Mouse (Mus musculus): ENCODE results near the gene Matn4. TPM values are rescaled to one million over a fixed set of nuclear protein-coding genes. Genes with fewer than 3 reads are reported as not detected.

The Matn4 gene
- polyA plus RNA-seq, 2 experiments: 30.2 to 362 TPM

- no peak for TF ChIP-seq POLR2A (IDR thresholded peaks at IDR 0.05; ENCODE audit: borderline replicate concordance, extremely low read depth, insufficient read depth, insufficient read length)
- Histone ChIP-seq H3K27ac (replicated peaks; ENCODE audit: low read depth, low read length) (no peak overlapping the region), H3K4me3 (replicated peaks; ENCODE audit: low read length) (no peak overlapping the region), H3K4me2 (replicated peaks; ENCODE audit: low read depth, low read length, severe bottlenecking) (no peak overlapping the region), H3K4me1 (ENCODE audit: control insufficient read depth, insufficient read depth, low read length) (peaks cover 21% of the 10 kb centered on the region), H3K9ac (ENCODE audit: low read depth, low read length, severe bottlenecking) (no peak overlapping the region), H3K36me3 (ENCODE audit: control insufficient read depth, insufficient read depth, low read length) (peaks cover 57% of the 10 kb centered on the region), H3K27me3 (ENCODE audit: control insufficient read depth, insufficient read depth, low read length) (no peaks in the 10 kb centered on the region), H3K9me3 (ENCODE audit: control insufficient read depth, low read length) (no peaks in the 10 kb centered on the region)
- no peak for ATAC-seq (ENCODE audit: low FRiP score, low read depth)
- no peak for DNase-seq (ENCODE audit: low spot score)
- WGBS: 84% methylated on average over 5 of the region's 5 CpGs
Observed at GRCm38 (mm10) chr2:164426952-164427351, 22.0 kb upstream of the Matn4 start.

- Histone ChIP-seq H3K27me3 (ENCODE audit: control insufficient read depth, insufficient read depth, low read length) (no peaks in the 10 kb centered on the region), H3K36me3 (ENCODE audit: control insufficient read depth, insufficient read depth, low read length) (peaks cover 57% of the 10 kb centered on the region), H3K4me2 (replicated peaks; ENCODE audit: low read depth, low read length, severe bottlenecking) (no peak overlapping the region), H3K27ac (replicated peaks; ENCODE audit: low read depth, low read length) (no peak overlapping the region), H3K9ac (ENCODE audit: low read depth, low read length, severe bottlenecking) (no peak overlapping the region), H3K9me3 (ENCODE audit: control insufficient read depth, low read length) (no peaks in the 10 kb centered on the region), H3K4me1 (ENCODE audit: control insufficient read depth, insufficient read depth, low read length) (peaks cover 13% of the 10 kb centered on the region), H3K4me3 (replicated peaks; ENCODE audit: low read length) (no peak overlapping the region)
- no peak for TF ChIP-seq POLR2A (IDR thresholded peaks at IDR 0.05; ENCODE audit: borderline replicate concordance, extremely low read depth, insufficient read depth, insufficient read length)
- DNase-seq (ENCODE audit: low spot score) (no peak), ATAC-seq (ENCODE audit: low FRiP score, low read depth) (no peak)
- 26% methylated on average over 12 of the region's 12 CpGs for WGBS
Observed at GRCm38 (mm10) chr2:164426121-164426520, 21.2 kb upstream of the Matn4 start.

- no peaks in the 10 kb centered on the region for H3K9me3 ChIP-seq (ENCODE audit: control insufficient read depth, low read length)
- 75% methylated on average over 5 of the region's 5 CpGs for WGBS
- H3K4me1 ChIP-seq (ENCODE audit: control insufficient read depth, insufficient read depth, low read length): peaks cover 6% of the 10 kb centered on the region; the same call in 1 of the 2 replicates
- H3K4me2 ChIP-seq (replicated peaks; ENCODE audit: low read depth, low read length, severe bottlenecking): no peak overlapping the region
- no peak overlapping the region for H3K9ac ChIP-seq (ENCODE audit: low read depth, low read length, severe bottlenecking)
- DNase-seq (ENCODE audit: low spot score): no peak
- H3K36me3 ChIP-seq (ENCODE audit: control insufficient read depth, insufficient read depth, low read length): peaks cover 57% of the 10 kb centered on the region
- H3K27me3 ChIP-seq (ENCODE audit: control insufficient read depth, insufficient read depth, low read length): no peaks in the 10 kb centered on the region
- TF ChIP-seq POLR2A (IDR thresholded peaks at IDR 0.05; ENCODE audit: borderline replicate concordance, extremely low read depth, insufficient read depth, insufficient read length): no peak
- no peak overlapping the region for H3K27ac ChIP-seq (replicated peaks; ENCODE audit: low read depth, low read length)
- no peak overlapping the region for H3K4me3 ChIP-seq (replicated peaks; ENCODE audit: low read length)
- ATAC-seq (ENCODE audit: low FRiP score, low read depth): no peak
Observed at GRCm38 (mm10) chr2:164425401-164425800, 20.4 kb upstream of the Matn4 start.

- no peak overlapping the region for H3K27ac ChIP-seq (replicated peaks; ENCODE audit: low read depth, low read length)
- WGBS: 89% methylated on average over 8 of the region's 8 CpGs
- no peak overlapping the region for H3K4me3 ChIP-seq (replicated peaks; ENCODE audit: low read length)
- H3K4me1 ChIP-seq (ENCODE audit: control insufficient read depth, insufficient read depth, low read length): 0 out of 2 replicates have a peak, but pooled peaks cover 4% of the 10 kb centered on the region
- H3K27me3 ChIP-seq (ENCODE audit: control insufficient read depth, insufficient read depth, low read length): no peaks in the 10 kb centered on the region
- no peak overlapping the region for H3K4me2 ChIP-seq (replicated peaks; ENCODE audit: low read depth, low read length, severe bottlenecking)
- ATAC-seq (ENCODE audit: low FRiP score, low read depth) (no peak), DNase-seq (ENCODE audit: low spot score) (no peak)
- no peak for TF ChIP-seq POLR2A (IDR thresholded peaks at IDR 0.05; ENCODE audit: borderline replicate concordance, extremely low read depth, insufficient read depth, insufficient read length)
- no peaks in the 10 kb centered on the region for H3K9me3 ChIP-seq (ENCODE audit: control insufficient read depth, low read length)
- no peak overlapping the region for H3K9ac ChIP-seq (ENCODE audit: low read depth, low read length, severe bottlenecking)
- peaks cover 55% of the 10 kb centered on the region for H3K36me3 ChIP-seq (ENCODE audit: control insufficient read depth, insufficient read depth, low read length)
Observed at GRCm38 (mm10) chr2:164424406-164424805, 19.4 kb upstream of the Matn4 start.

GRCm38 (mm10) chr2:164423464-164423863, 18.5 kb upstream of the Matn4 start:
- Histone ChIP-seq H3K9ac (ENCODE audit: low read depth, low read length, severe bottlenecking) (no peak overlapping the region), H3K27me3 (ENCODE audit: control insufficient read depth, insufficient read depth, low read length) (no peaks in the 10 kb centered on the region), H3K9me3 (ENCODE audit: control insufficient read depth, low read length) (no peaks in the 10 kb centered on the region), H3K4me3 (replicated peaks; ENCODE audit: low read length) (no peak overlapping the region), H3K27ac (replicated peaks; ENCODE audit: low read depth, low read length) (no peak overlapping the region), H3K4me2 (replicated peaks; ENCODE audit: low read depth, low read length, severe bottlenecking) (no peak overlapping the region), H3K4me1 (ENCODE audit: control insufficient read depth, insufficient read depth, low read length) (peaks cover 10% of the 10 kb centered on the region; the same call in 1 of the 2 replicates), H3K36me3 (ENCODE audit: control insufficient read depth, insufficient read depth, low read length) (peaks cover 47% of the 10 kb centered on the region)
- DNase-seq (ENCODE audit: low spot score) (no peak), ATAC-seq (ENCODE audit: low FRiP score, low read depth) (no peak)
- no peak for TF ChIP-seq POLR2A (IDR thresholded peaks at IDR 0.05; ENCODE audit: borderline replicate concordance, extremely low read depth, insufficient read depth, insufficient read length)
- WGBS: 87% methylated on average over 11 of the region's 11 CpGs

Measured in limb, embryonic 14.5 days (tissue).